Mouse (Mus musculus) cortical plate, adult 2 months (tissue): ENCODE results near the gene Med27.

Source experiments
- CTCF ChIP-seq: fragments of 200-500 bp; IDR thresholded peaks from 2 replicates; pipeline ENCODE4 v1.5.1; 2011; ENCODE audit warnings: mild to moderate bottlenecking, control low read depth, low read length; ENCODE audit not compliant: insufficient read depth; ENCODE audit errors: extremely low read depth
- POLR2A ChIP-seq: fragments of 200-500 bp; IDR thresholded peaks from 2 replicates; pipeline ENCODE4 v1.6.1; 2011; ENCODE audit warnings: mild to moderate bottlenecking, low read length, control low read depth; ENCODE audit not compliant: insufficient read depth; ENCODE audit errors: extremely low read depth

DNA sequence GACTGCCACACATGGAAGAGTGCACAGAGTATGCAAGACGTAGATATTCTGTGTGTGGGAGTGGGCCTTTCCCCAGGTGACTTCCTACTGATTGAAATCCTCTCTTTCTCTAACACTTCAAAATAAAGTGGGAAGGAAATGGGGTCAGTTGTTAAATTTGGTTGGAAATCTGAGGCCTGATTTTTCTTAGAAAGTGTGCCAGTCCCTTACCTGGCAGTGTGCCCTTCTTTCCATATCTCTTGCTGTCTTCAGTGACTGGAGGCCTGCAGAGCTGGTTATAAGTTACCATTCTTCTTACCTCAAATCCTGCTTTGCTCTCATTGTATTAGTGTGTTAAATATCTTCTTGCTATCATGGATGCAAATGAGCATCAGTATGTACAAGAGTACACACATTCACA lies 92.4 kb downstream of the Med27 start:
- TF ChIP-seq CTCF (no peak), POLR2A (no peak)
